Mouse (Mus musculus) lung, adult 18-20 months (tissue): ENCODE measurements around the gene Gm28051.

Experiments used
- DNase-seq, 2 experiments: peaks; one replicate each; pipeline ENCODE4 v3.0.0; 2022; ENCODE audit warnings: mixed read lengths in 2 of 2

Gm28051 gene

DNA sequence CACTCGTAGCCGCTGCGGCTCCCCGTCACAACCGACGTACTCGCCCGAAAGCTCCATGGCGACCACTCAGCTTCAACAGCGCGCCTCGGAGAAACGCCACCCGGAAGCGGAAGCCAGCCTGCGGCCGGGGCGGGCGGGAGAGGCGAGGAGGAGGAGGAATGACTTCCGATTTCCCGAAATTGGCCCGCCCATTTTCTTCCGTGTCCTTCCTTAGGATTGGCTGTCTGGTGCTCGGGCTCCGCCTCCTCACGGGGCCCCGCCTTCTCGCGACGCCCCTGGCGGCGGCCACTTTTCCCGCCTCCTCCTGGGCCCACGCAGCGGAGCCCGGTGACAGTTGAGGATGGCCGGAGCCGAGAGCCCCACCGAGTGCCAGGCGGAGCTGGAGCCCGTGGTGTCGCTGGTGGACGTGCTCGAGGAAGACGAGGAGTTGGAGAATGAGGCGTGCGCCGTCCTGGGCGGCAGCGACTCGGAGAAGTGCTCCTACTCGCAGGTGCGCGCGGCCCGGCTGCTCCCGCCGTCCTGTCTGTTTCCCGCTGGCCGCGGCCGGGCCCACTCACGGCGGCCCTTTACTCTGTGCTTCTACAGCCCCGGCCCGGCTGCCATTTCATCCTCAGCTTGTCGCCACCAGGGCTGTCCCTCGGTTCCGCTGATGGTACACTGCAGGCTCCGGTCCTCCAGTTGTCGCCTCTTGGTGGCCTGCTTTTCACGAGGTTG lies at the start of gene Gm28051, which contains the start of the genes Gon7 and Ubr7:
TSS of gene Gm28051 (minus strand) at position 77 of the 714 bp plus-strand sequence.
TSS of gene Gon7 (minus strand) at position 115 of the 714 bp plus-strand sequence.
TSS of gene Ubr7 (plus strand) at position 279 of the 714 bp plus-strand sequence.
- DNase-seq, result peak; percentile 97 to 98

DNA sequence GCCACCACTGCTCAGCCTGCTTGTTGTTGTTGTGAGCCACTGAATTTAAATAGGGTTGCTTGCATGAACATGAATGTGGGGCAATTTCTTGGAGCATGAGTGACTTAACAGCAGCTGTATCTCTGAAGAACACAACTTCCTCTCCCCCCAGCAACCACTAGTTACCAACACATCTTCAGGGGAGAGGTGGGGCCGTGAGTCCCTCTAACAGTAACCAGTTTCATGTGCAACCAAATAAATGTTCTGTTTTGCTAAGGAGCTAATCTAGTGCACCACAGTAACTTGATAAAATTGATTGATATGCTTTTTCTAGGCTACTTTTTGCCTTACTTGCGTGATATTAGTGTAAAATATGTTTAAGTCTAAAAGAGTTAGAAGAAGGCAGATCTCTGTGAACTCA lies 42.0 kb upstream of the Gm28051 start:
- no peak for DNase-seq

DNA sequence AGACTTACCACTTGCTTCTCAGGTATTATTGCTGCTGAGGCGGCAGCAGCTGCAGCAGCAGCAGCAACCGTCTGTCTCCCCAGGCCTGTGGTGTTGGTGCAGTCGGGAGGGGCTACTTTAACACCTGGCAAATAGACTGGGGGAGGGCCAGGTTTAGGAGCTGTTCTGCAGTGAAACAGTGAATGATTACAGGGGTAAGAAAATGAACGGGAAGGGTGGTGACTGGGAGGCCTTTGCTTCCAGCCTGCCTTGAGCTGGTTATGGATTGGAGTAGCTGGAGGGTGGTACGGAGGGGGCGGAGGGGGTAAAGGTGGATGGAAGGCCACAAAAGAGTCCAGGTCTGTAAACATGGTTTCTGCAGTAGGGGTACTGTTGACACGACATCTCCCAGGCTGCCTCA lies 30.4 kb upstream of the Gm28051 start:
- no peak for DNase-seq

DNA sequence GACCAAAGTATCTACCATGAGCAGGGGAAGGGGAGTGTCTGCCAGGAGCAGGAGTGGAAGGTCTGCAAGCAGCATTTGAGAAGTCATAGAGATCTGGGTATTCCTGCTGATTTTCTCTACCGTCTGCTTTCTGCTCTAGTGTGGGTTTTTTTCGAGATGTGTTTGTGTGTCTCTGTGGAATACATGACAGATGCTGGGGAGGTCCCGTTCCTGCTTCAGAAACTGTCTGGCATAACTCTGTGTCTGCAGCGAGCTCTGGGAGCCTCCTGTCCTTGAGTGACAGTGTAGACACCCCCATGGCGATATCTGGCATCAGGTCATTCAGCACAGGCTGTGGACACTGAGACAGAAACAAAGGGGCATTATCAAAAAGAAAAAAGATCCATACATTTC lies 28.0 kb upstream of the Gm28051 start:
- DNase-seq, result no peak

DNA sequence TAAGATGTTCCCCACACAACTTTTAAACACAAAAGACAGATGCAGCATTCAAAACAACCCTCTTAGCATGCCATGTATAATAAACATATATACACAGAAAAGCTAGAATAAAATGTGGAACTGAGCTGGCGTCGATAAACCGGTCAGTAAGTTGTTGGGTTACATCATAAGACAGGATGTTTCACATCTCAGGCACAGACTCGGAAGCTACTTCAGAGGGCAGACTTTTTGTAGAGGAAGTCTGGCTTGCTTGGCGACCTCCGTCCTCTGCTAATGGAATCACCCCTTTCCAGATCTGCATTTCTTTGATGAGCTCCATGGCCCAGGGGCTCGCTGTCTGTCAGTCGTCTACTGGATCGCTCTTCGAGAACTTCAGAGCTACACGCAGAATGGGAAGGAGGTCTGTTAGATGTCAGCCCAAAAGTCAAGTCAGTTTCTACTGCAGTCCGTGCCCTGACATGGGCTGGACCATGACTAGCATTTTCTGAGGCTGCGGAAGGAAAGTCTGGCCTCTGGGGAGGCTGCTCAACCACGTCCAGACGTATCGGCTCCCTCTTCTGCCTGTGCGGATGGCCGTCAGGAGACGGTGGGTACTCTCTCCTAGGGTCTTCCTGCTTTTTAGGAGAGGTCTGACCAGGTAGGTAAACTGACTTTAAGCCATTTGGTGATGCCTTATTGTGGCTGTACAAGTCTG lies 27.5 kb upstream of the Gm28051 start:
- DNase-seq, result no peak

DNA sequence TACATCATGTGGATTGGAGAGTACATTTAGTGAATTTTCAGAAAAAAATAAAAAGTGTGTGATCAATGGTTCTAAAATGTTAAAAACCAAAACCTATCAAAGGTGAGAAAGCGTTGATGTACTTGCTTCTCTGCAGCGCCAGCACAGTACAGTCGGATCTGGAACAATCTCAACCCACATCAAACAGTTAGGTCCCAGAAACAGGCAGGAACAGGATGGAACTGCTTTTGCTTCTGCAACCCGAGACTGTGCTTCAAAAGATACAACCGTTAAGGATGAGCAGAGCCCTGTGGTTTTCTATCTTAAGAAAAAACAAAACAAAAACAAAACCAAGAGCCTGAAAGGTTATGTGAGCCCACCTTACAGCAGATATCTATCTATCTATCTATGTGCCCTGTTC lies 25.3 kb upstream of the Gm28051 start:
- no peak for DNase-seq

DNA sequence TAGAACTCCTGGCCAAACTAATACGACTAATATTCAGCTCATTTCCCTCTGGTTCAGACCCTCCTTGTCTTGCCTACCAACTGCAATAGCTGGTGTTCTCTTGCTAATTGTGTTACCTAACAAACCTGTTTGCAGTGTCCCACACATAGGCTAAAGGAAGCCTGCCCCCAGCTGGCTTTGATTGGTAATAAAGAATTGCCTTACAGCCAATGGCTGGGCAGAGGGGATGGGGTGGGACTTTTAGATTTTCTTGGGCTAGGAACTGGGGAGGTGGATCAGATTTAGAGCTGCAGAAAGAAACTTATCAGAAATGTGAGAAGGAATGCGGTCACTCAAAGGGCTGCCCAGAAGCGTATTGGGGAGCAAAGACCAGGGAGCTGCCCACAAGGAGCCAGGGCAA lies 21.9 kb upstream of the Gm28051 start:
- DNase-seq, result peak in 1 of 2 experiments; percentile 23

DNA sequence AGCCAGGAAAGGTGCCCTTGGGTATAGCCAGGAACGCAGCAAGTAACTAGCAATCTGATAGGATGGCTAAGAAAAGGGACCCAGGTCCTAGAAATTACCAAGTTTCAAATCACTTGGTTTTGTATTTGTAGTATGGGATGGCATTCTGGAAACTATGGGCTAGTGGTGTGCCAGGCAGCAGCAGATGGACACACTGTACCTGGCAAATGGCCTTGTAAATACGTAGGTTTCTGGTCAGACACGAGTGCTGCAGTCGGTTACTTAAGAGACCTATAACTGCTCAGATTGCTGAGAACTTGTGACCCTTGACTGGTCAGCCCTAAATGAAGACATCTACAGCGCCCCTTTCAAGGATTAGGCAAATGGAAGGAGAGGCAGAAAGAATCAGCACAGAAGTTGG lies 20.6 kb upstream of the Gm28051 start:
- no peak for DNase-seq

DNA sequence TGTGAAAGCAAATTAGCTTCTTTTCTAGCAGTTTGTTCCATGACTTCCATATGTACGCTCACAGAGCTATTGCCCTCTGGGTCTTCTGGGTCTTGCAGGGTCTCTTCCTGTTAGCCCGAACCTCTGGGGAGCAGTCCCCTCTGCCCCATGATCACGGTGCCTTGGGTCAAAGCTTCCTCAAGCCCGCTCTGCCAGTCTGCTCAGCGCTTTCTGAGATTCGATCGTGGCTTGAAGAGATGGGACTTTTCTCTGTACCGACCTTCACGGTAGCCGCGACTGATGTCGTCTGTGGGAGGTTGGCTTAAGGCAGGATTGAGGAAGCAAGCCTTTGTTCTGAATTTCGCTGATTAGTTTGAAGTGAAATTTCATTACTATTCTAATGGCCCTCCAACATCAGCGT lies 18.5 kb upstream of the Gm28051 start:
- DNase-seq, result no peak

DNA sequence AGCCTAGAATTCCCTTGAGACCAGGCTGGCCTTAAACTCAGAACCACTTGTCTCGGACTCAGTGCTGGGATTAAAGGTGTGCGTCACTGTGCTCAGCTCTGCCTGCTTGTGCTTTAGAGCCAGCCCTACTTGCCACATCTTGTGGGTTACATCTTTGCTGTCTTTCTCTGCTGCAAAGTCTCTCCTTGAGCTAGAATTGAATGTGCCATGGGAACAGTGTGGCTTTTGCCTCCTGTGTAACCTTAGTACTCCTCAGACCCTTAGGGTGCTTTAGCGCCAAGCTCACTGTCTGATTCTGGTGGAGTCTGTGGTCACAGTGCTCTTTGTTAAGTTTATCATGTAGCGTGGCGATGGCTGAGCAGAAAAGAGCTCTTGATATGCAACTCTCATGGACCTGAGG lies 15.1 kb upstream of the Gm28051 start:
- DNase-seq, result no peak

DNA sequence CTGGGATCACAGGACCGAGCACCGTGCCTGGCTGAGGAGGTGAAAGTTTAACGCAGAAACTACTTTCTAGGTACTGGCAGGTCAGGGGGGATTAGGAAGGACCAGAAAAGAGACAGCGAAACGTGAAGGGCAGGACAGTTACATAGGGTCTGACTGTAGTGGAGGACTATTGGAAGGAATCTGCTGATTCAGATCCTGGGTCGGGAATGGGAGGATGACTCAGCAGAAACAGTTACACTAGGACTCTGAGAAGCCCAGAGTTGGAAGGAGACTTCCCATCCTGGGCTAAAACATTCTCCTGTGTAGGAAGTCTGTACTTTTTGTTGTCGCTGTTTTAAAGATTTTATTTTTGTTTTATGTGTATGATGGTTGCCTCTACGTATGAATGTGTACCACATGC lies 14.0 kb upstream of the Gm28051 start:
- DNase-seq, result no peak

DNA sequence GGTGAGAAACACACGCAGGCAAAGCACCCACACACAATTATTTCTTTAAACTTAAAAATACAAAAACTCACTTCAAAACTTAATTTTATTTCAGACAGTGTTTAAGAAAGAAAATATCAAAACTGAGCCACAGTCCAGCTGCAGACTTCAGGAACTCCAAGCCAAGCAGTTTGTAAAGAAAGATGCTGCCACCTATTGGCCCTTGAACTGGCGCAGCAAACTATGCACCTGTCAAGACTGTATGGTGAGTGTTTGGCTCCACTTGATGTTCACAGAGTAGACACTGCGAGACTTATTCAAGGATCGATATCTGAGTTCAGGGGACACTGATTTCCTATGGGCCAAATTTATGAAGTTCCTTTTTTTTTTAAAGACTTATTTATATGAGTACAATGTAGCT lies 11.4 kb upstream of the Gm28051 start:
- no peak for DNase-seq

DNA sequence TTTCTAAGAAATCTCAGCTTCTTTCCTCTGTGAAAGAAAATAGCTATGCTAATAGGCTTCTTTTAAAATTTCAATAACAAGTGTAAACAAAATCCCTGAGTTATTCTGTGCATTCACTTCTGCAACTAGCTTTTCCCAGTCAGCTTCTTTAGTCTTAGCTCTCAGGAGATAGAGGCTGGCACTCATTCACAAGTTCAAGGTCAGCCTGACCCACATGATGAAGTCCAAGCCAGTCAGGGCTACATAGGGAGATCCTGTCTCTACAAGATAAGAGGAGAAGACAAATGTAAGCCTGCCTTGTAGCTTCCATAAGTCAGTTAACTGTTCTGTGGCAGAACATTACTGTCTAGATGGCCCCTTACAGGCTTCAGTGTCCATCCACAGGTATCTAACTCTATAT lies 6.1 kb upstream of the Gm28051 start:
- DNase-seq, result no peak

DNA sequence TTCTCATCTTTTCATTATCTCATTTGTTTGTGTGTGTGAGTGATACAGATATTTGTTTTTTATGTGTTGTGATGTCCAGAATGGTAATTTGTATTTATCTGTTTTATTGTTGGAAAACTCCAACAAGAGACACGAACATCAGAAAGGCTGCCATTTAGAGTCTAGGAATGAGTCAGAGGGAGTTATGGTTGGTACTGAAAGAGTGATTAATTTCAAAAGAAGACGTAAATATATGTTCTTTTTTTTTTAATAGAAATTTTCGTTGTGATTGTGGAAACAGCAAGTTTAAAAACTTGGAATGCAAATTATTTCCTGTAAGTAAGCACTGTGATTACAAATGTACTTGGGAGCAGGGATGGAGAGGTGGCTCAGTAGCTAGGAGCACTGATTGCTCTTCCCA lies 4.1 kb upstream of the Gm28051 start:
- DNase-seq, result no peak

DNA sequence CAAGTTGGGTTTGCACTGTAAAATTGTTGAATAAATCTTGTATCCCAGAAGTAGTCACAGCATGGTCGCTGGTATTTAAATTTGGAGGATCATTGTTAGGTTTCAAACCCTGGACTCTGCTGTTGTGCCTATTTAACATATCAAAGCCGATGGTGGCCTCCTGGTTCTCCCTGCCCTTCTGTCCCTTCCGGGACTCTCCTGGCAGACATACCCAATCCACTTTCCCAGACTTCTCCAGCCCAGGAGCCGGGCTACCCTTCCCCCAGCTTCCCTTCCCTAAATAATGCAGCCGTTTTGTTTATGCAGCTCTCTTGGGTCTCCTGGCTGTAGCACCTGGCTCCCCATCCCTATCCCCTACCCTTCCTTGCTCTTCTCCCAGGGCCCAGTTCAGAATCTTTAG lies 1.4 kb upstream of the Gm28051 start:
- DNase-seq, result no peak

DNA sequence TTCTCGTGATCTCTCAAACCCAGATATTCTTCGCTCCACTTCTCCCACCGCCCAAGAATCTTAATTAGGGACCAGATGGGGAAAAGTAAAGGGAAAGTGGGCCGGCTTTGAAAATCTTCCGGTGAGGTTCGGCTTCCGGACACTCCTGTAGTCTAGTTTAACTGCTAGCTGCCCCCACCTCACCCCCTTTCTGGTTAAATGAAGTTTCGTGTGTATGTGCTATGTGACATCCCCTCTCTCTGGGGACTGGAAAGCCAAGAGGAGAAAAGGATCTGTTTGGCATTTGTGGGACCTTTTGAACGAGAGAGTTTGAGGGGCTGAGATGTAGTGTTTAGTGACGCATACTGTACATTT lies 815 bp upstream of the Gm28051 start, which contains the start of gene Gm20604:
TSS of gene Gm20604 (minus strand) at position 270 of the 354 bp plus-strand sequence.
- peak in 1 of 2 experiments; percentile 8 for DNase-seq

DNA sequence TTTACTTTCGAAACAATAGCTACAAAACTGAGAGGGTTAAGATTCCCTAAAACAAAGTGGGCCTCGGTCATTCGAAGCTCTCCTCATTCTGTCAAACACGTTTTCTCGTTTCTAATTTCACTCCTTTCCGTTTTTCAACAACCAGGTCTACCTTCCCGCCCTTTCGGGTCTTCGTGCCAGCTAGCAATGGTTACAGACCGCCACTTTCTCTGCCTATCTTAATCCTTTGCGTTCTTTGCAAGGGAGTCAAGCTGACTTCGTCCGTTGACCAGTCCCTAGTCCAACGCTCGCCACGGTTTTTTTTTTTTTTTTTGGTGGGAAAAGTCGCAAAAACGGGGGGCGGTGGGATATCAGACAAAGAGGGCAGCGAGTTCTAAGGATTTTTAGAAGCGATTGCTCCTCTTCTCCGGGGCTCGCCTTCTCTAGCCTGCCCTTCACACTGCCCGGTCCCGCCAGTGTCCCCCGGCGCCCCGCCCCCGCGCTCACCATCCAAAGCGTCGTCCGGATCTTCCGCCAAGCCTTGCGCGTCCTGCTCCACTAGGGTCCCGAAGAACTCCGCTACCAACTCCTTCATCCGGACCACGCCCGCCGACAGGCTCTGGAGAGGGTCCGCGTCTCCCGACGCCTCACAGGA lies 393 bp downstream of the Gm28051 start:
- no peak for DNase-seq

DNA sequence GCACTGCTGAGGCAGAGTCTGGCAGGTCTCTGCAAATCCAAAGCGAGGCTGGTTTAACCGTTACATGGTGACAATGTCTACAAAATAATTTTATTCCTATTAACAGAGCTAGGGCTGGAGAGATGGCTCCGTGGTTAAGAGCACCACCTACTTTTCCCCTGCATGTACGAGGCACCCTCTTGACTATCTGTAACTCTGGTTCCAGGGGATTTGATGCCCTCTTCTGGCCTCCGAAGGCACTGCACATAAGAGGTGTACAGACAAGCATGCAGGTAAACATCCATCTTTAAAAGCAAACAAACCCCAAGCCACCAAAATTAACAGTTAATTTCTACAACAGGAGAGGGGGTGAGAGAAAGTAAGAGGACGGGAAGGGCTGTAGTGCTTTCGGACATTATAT lies 1.3 kb downstream of the Gm28051 start:
- peak; percentile 12 to 14 for DNase-seq

DNA sequence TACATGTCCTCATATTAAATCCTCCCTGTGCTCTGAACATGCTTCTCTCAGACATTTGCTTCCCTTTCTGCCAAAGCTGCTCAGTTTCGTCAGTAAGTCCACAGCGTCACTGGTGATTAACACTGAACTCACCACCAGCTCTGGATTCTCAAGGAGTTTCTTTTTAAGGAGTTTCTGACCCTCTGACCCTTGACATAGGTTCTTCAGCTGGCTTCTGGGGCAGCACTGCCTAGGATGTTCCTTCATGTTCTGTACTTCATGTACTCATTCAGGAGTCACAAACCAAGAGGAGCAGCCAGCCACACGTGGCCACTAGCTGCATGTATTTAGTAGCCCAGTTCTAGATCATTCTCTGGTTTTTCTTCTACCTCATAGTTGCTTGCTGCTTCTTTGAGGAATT lies 9.3 kb downstream of the Gm28051 start:
- DNase-seq, result no peak

DNA sequence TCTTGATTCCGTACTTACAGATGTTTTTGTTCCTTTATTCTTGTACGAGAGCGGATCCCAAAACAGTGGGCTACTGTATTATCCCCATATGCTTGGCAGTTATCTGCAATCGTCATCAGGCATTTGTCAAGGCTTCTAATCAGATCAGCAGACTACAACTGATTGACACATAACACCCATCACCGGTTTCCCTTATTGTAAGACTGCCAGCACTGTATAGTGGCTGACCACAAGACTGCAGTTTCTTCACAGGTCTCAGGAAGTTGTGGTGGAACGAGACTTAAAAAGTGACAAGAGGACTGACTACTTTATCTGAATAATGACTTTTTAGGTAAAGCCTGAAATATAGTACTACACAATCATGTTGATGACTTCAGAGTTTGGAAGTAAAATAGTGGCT lies 12.7 kb downstream of the Gm28051 start:
- DNase-seq, result peak in 1 of 2 experiments; percentile 21

DNA sequence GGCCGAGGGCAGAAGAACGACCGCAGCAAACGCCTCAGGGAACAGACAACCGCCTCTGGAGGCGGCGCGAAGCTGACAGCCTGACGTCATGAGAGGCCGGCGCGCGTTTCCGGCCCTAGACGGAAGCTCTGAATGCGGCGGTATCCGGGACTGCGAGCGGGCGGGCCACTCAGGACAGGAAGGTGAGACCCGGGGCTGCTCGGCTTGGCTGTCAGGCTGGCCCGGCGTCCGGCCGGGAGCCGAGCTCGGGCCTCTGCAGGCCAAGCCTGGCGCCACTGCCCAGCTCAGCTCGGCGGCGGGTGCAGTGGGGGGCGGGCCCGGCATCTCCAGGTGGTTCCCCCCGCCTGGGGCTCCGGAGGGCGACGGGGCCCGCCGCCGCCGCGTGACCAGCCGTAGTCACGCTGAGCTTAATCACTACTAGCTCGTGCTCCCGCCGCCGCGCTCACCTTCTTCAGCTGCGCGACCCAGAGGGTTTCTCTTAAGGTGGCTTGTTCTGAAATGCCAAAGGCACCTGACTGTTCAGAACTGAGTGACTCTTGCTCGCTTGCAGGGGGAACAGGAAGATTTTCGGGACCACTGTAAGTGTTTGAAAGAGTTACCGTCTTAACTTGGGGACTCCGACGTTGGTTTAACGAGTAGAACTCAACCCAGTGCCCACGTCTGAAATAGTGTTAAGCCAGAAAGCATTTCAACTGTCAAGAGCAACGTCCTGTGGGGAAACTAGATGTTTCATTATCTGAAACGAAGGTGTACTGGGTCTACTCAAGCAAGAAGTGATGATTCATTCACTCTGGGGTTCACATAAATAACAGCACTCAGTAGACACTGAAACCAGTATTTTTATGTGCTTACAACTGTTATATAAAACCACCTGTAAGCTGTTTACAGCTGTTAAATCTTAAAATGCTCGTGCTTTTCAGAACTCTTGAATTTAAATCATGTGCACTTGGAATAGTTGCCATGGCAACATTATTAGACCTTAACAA lies 13.7 kb downstream of the Gm28051 start, which contains the start of the genes Moap1 and Tmem251:
TSS of gene Moap1 (minus strand) at position 73 of the 986 bp plus-strand sequence.
TSS of gene Tmem251 (plus strand) at position 174 of the 986 bp plus-strand sequence.
- DNase-seq, result peak; percentile 92 to 93

DNA sequence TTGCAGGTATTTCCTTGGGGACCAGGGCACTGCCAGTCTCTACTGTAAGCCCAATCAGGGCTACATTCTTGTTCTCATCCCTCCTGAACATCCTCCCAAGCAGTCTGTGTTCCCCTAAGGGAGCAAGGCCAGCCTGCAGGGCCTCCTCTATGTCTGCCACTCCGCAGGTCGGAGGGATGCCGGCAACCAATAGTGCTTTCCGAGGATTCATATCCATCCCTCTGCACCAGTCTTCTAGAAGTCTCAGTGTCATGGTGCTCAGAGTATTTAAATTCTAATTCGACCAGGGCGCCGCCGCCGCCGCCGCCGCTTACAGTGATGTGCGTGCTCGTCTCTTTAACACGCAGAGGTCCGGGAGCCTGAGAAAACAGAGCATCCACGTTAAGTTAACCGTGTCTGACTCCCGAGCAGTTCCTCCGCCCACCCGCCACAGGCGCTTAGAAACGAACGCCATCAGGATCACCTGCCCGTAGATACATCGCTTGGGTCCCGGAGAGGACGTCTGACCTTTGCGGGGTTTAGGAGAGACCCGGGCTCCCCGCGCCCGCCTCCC lies 14.5 kb downstream of the Gm28051 start:
- DNase-seq, result no peak
